Mouse (Mus musculus): ENCODE results near the gene BC037034.
A peak's percentile ranks its signal among the peaks of the same experiment; 100 is the strongest.

Gene BC037034

GRCm38 (mm10) chr5:138262001-138262400 lies 1.8 kb downstream of the BC037034 start:
- DNase-seq (ENCODE audit: low read depth) = no peak

- no peak for DNase-seq (ENCODE audit: low read depth)
Measured at GRCm38 (mm10) chr5:138260834-138261233, 3.0 kb downstream of the BC037034 start.

GRCm38 (mm10) chr5:138260051-138260450 lies 3.8 kb downstream of the BC037034 start:
- no peak for DNase-seq (ENCODE audit: low read depth)

GRCm38 (mm10) chr5:138258993-138259392 lies 4.8 kb downstream of the BC037034 start:
- no peak for DNase-seq (ENCODE audit: low read depth)

- no peak for DNase-seq (ENCODE audit: low read depth)
Measured at GRCm38 (mm10) chr5:138258542-138258941, 5.3 kb downstream of the BC037034 start.

GRCm38 (mm10) chr5:138258078-138258477 lies 5.8 kb downstream of the BC037034 start:
- DNase-seq (ENCODE audit: low read depth) = peak; percentile 11

GRCm38 (mm10) chr5:138257585-138257978 lies 6.3 kb downstream of the BC037034 start:
- DNase-seq (ENCODE audit: low read depth) = no peak

GRCm38 (mm10) chr5:138256966-138257584 lies 6.8 kb downstream of the BC037034 start:
- DNase-seq (ENCODE audit: low read depth) = peak; percentile 81

- DNase-seq (ENCODE audit: low read depth) = no peak
Measured at GRCm38 (mm10) chr5:138256094-138256467, 7.8 kb downstream of the BC037034 start.

GRCm38 (mm10) chr5:138255353-138256093 lies 8.3 kb downstream of the BC037034 start, which contains the start of gene Lamtor4:
Gene Lamtor4 (plus strand): TSS chr5:138255482.
- DNase-seq (ENCODE audit: low read depth) = peak; percentile 97

GRCm38 (mm10) chr5:138253061-138253460 lies 10.8 kb downstream of the BC037034 start:
- DNase-seq (ENCODE audit: low read depth) = no peak

- no peak for DNase-seq (ENCODE audit: low read depth)
Measured at GRCm38 (mm10) chr5:138251144-138251543, 12.7 kb downstream of the BC037034 start.

GRCm38 (mm10) chr5:138241511-138241910 lies 22.3 kb downstream of the BC037034 start:
- DNase-seq (ENCODE audit: low read depth) = no peak

- DNase-seq (ENCODE audit: low read depth) = no peak
Measured at GRCm38 (mm10) chr5:138234224-138234623, 29.6 kb downstream of the BC037034 start.

- no peak for DNase-seq (ENCODE audit: low read depth)
Measured at GRCm38 (mm10) chr5:138233778-138234177, 30.1 kb downstream of the BC037034 start.

GRCm38 (mm10) chr5:138229511-138229910 lies 34.3 kb downstream of the BC037034 start:
- DNase-seq (ENCODE audit: low read depth) = no peak

GRCm38 (mm10) chr5:138228026-138228425 lies 35.8 kb downstream of the BC037034 start:
- DNase-seq (ENCODE audit: low read depth) = peak; percentile 52

- DNase-seq (ENCODE audit: low read depth) = no peak
Measured at GRCm38 (mm10) chr5:138227367-138227766, 36.5 kb downstream of the BC037034 start.

- DNase-seq (ENCODE audit: low read depth) = no peak
Measured at GRCm38 (mm10) chr5:138226491-138226890, 37.3 kb downstream of the BC037034 start.

GRCm38 (mm10) chr5:138225700-138226099 lies 38.1 kb downstream of the BC037034 start, which contains the start of gene Nxpe5:
Gene Nxpe5 (plus strand): TSS chr5:138225898.
- DNase-seq (ENCODE audit: low read depth) = no peak

GRCm38 (mm10) chr5:138223287-138223686 lies 40.5 kb downstream of the BC037034 start:
- no peak for DNase-seq (ENCODE audit: low read depth)

GRCm38 (mm10) chr5:138222111-138222510 lies 41.7 kb downstream of the BC037034 start:
- DNase-seq (ENCODE audit: low read depth) = peak; percentile 78

- no peak for DNase-seq (ENCODE audit: low read depth)
Measured at GRCm38 (mm10) chr5:138219864-138220263, 44.0 kb downstream of the BC037034 start.

Data from induced T-regulatory cell, adult 2 months (primary cell).